Mouse (Mus musculus): ENCODE results near the gene Cacng2.

Gene Cacng2

GRCm38 (mm10) chr15:78001400-78001799, 118.4 kb downstream of the Cacng2 start:
- no peak for DNase-seq

GRCm38 (mm10) chr15:77988541-77988940, 131.3 kb downstream of the Cacng2 start:
- DNase-seq, result no peak

- no peak for DNase-seq
Measured at GRCm38 (mm10) chr15:77983391-77983790, 136.4 kb downstream of the Cacng2 start.

- peak; percentile 74 to 77 for DNase-seq
Measured at GRCm38 (mm10) chr15:77982195-77982939, 137.5 kb downstream of the Cacng2 start.

GRCm38 (mm10) chr15:77981181-77981680, 138.6 kb downstream of the Cacng2 start:
- DNase-seq, result no peak

GRCm38 (mm10) chr15:77979427-77979865, 140.4 kb downstream of the Cacng2 start:
- DNase-seq, result no peak

GRCm38 (mm10) chr15:77977663-77978062, 142.2 kb downstream of the Cacng2 start:
- no peak for DNase-seq

- DNase-seq, result no peak
Measured at GRCm38 (mm10) chr15:77974165-77974841, 145.5 kb downstream of the Cacng2 start.

- peak; percentile 97 to 98 for DNase-seq
Measured at GRCm38 (mm10) chr15:77970470-77971292, 149.1 kb downstream of the Cacng2 start, which contains the start of gene Eif3d. Gene Eif3d (minus strand): TSS chr15:77970813.

- DNase-seq, result no peak
Measured at GRCm38 (mm10) chr15:77969940-77970469, 149.8 kb downstream of the Cacng2 start.

- no peak for DNase-seq
Measured at GRCm38 (mm10) chr15:77965117-77965528, 154.7 kb downstream of the Cacng2 start.

GRCm38 (mm10) chr15:77962447-77962846, 157.4 kb downstream of the Cacng2 start:
- no peak for DNase-seq

GRCm38 (mm10) chr15:77960693-77961092, 159.1 kb downstream of the Cacng2 start:
- DNase-seq, result no peak

GRCm38 (mm10) chr15:77958071-77958470, 161.8 kb downstream of the Cacng2 start:
- DNase-seq, result no peak

GRCm38 (mm10) chr15:77957625-77958024, 162.2 kb downstream of the Cacng2 start:
- DNase-seq, result no peak

- peak; percentile 93 for DNase-seq
Measured at GRCm38 (mm10) chr15:77956404-77956901, 163.4 kb downstream of the Cacng2 start, which contains the start of gene Foxred2. Gene Foxred2 (minus strand): TSS chr15:77956722.

GRCm38 (mm10) chr15:77955440-77956403, 164.1 kb downstream of the Cacng2 start:
- peak; percentile 18 to 24 for DNase-seq

- no peak for DNase-seq
Measured at GRCm38 (mm10) chr15:77954362-77954761, 165.5 kb downstream of the Cacng2 start.

GRCm38 (mm10) chr15:77952921-77953320, 166.9 kb downstream of the Cacng2 start:
- DNase-seq, result no peak

GRCm38 (mm10) chr15:77949061-77949460, 170.8 kb downstream of the Cacng2 start:
- no peak for DNase-seq

- DNase-seq, result no peak
Measured at GRCm38 (mm10) chr15:77945711-77946110, 174.1 kb downstream of the Cacng2 start.

Data from B cell, adult 2 months (primary cell).